Mouse (Mus musculus) thymus, adult 2 months (tissue): ENCODE data around the gene Slc9a3r1.
A peak's percentile ranks its signal among the peaks of the same experiment; 100 is the strongest.

Experiments
- CTCF ChIP-seq: fragments of 200-500 bp; IDR thresholded peaks from 2 replicates; pipeline ENCODE4 v1.5.1; 2012; ENCODE audit warnings: mild to moderate bottlenecking, control low read depth, low read length, moderate library complexity, borderline replicate concordance; ENCODE audit not compliant: control insufficient read depth, poor library complexity, insufficient read depth; ENCODE audit errors: extremely low read depth
- POLR2A ChIP-seq: fragments of 200-500 bp; IDR thresholded peaks from 2 replicates; pipeline ENCODE4 v1.6.1; 2012; ENCODE audit warnings: mild to moderate bottlenecking, low read length, control low read depth, moderate library complexity; ENCODE audit not compliant: control insufficient read depth, poor library complexity, insufficient read depth; ENCODE audit errors: extremely low read depth

DNA sequence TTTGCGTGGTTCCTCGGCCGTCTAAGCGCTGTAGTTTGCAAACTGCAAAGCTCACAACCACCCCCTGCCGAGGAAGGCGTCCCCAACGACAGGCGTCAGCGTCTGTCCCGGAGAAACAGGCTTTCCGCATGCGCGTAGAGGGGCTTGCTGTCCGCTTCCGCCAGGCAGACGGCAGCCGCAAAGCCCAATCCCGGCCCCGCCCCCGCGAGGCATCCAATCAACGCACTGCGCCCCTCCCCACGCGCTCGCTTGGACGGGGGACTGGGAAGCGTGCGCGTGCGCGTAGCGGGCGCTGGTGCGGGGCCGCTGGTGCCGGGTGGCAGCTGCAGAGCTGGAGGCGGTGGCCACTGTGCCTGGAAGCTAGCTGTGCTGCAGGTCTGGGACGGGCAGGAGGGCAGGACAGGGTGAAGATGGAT lies 24.1 kb downstream of the Slc9a3r1 start, which contains the start of gene Tmem104:
- TF ChIP-seq CTCF = peak; percentile 78
- TF ChIP-seq POLR2A = peak; percentile 91
